Mouse (Mus musculus): Measurements from ENCODE around the gene Tnfsf11. TPM values are rescaled to one million over a fixed set of nuclear protein-coding genes. Genes with fewer than 3 reads are reported as not detected.

Gene Tnfsf11
- 1.4 and 2.0 TPM in 2 replicates for polyA plus RNA-seq (2015; fragmentation: Nextera tagmentation; extraction: Ambion mirVana)

DNA sequence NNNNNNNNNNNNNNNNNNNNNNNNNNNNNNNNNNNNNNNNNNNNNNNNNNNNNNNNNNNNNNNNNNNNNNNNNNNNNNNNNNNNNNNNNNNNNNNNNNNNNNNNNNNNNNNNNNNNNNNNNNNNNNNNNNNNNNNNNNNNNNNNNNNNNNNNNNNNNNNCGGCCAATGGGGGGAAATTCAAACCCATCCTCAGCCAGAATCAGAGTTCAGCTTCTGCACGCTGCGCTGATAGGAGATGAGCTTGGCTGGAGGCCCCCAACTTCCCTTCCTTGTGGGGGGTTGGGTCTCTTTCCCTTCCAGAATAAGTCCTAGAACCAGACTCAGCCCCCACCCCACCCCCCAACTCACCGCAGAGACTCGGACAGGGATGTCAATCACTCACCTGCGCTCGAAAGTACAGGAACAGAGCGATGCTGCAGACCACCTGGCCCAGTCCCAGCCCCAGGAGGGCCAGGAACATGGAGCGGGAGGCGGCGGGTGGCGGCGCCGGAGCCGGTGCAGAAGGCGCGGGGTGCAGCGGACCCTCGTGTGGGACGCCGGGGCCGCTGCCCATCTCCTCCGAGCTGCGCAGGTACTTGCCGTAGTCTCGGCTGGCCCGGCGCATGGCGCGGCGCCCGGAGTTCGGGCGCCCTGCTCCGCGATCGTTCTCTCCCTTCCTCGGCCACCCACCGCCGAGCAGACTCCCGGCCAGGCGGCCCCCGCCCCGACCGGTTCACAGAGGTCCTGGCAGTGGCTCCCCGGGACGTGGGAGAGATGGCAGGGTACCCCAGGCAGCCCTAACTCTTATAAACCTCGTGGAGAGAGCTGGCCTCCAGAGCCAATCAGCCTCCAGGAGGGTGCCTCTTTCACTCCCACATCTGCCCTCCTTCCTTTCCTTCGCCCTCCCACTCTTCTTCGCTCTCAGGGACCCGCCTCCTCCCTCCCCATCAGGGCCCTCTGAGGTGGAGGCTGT is at the start of gene Tnfsf11:
Gene Tnfsf11 (minus strand): TSS at position 758 of the 952 bp plus-strand sequence.
- peak; percentile 67 for ATAC-seq (ENCODE audit: insufficient number of reproducible peaks, insufficient read depth, low FRiP score, low TSS enrichment, low read depth)
- under 1% methylated on average over 47 of the region's 51 CpGs for WGBS
- peak within 1 kb of the TSS; percentile 95 for H3K4me2 ChIP-seq
- H3K27ac ChIP-seq: no peak within 1 kb of the TSS
- peaks cover 37% of the 10 kb centered on the region for H3K27me3 ChIP-seq
- no peaks in the 10 kb centered on the region for H3K36me3 ChIP-seq
- no peaks in the 10 kb centered on the region for H3K9me3 ChIP-seq
- H3K4me1 ChIP-seq: peaks cover 6% of the 10 kb centered on the region; the same call in 1 of the 2 replicates
- H3K4me3 ChIP-seq: peak within 1 kb of the TSS; percentile 56
- peak within 1 kb of the TSS; percentile 66 for H3K9ac ChIP-seq

DNA sequence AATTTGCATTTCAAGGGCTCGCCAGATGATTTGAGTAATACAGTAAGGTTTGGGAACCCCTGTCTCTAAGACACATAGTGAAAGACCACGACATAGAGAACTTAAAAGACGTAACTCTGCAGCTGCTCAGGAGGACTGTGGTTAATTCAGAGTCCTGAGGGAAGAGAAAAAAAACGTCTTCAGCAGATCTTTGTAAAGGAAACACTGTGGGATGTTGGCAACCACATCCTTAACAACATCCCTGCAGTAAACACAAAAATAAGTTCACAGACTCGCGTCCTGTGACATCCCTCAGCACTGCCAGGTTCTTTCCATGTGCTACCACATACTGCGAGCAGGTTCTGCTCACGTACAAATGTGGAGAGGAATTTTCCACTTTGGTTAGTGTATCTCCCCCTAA is 48.9 kb upstream of the Tnfsf11 start:
- Histone ChIP-seq H3K9me3 (no peaks in the 10 kb centered on the region), H3K9ac (0 out of 2 replicates have a peak overlapping the region, but pooled peaks have one; percentile 7), H3K36me3 (no peaks in the 10 kb centered on the region), H3K4me2 (no peak overlapping the region), H3K4me3 (no peak overlapping the region), H3K27ac (no peak overlapping the region), H3K4me1 (0 out of 2 replicates have a peak, but pooled peaks cover 4% of the 10 kb centered on the region), H3K27me3 (no peaks in the 10 kb centered on the region)
- WGBS: 51% methylated on average over 8 of the region's 8 CpGs
- no peak for ATAC-seq (ENCODE audit: insufficient number of reproducible peaks, insufficient read depth, low FRiP score, low TSS enrichment, low read depth)

DNA sequence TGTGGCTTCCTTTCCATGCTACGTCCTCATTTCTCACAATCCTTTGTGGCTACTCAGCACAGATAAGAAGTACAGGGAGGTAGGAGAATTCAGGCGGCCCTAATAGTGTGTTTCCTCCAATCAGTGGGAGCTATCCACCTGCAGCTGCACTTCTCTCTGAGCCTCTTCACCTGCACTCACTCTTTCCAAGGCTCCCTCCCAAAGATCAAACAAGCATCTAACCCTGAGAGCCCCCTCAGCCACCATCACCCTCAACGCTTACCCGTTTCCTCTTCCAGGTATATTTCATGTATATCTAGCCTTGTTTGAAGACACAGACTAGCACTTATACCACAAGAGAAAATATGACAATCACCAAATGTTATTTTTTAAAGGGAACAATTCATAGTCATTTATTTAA is 47.5 kb upstream of the Tnfsf11 start:
- Histone ChIP-seq H3K36me3 (no peaks in the 10 kb centered on the region), H3K4me2 (no peak overlapping the region), H3K4me3 (no peak overlapping the region), H3K27ac (no peak overlapping the region), H3K9me3 (no peaks in the 10 kb centered on the region), H3K4me1 (0 out of 2 replicates have a peak, but pooled peaks cover 4% of the 10 kb centered on the region), H3K9ac (no peak overlapping the region), H3K27me3 (no peaks in the 10 kb centered on the region)
- no peak for ATAC-seq (ENCODE audit: insufficient number of reproducible peaks, insufficient read depth, low FRiP score, low TSS enrichment, low read depth)
- WGBS: 73% methylated on average over 4 of the region's 4 CpGs

DNA sequence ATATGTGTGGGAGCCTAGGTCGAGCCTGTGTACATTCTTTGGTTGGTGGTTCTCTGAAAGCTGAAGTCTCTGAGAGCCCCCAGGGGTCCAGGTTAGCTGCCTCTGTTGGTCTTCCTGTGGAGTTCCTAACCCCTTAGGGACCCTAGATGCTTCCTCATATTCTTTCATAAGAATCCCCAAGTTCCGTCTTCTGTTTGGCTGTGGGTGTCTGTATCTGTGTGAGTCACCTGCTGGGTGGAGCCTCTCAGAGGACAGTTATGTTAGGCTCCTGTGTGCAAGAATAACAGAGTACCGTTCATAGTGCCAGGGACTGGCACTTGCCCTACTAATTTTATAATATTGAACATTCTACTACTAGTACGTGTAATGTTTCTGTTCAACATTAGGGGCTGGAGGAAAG is 45.0 kb upstream of the Tnfsf11 start:
- Histone ChIP-seq H3K9ac (no peak overlapping the region), H3K4me2 (no peak overlapping the region), H3K9me3 (no peaks in the 10 kb centered on the region), H3K36me3 (no peaks in the 10 kb centered on the region), H3K27me3 (no peaks in the 10 kb centered on the region), H3K4me1 (0 out of 2 replicates have a peak, but pooled peaks cover 4% of the 10 kb centered on the region), H3K4me3 (no peak overlapping the region), H3K27ac (no peak overlapping the region)
- ATAC-seq (ENCODE audit: insufficient number of reproducible peaks, insufficient read depth, low FRiP score, low TSS enrichment, low read depth): no peak
- WGBS: 74% methylated on average over 4 of the region's 4 CpGs

DNA sequence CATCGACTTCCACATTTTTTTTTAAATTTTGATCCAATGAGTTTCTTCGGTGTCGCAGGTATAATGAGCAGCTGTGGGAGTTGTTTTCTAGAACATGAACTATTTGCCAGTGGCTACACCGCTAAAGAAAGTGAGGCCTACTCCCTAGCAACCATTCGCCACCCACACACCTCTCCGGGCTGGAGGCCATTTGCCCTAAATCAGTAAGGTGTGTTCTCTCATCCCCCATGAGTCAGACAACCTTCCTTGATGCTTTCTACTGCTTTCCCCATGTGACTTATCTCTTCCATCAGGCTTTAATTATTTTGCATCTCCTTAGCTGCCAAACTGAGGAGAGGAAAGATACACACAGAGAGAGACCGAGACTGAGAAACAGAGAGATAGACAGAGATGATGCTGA is 43.7 kb upstream of the Tnfsf11 start:
- Histone ChIP-seq H3K36me3 (no peaks in the 10 kb centered on the region), H3K4me1 (0 out of 2 replicates have a peak, but pooled peaks cover 4% of the 10 kb centered on the region), H3K9me3 (no peaks in the 10 kb centered on the region), H3K9ac (no peak overlapping the region), H3K4me3 (no peak overlapping the region), H3K27ac (no peak overlapping the region), H3K4me2 (no peak overlapping the region), H3K27me3 (no peaks in the 10 kb centered on the region)
- 89% methylated on average over 7 of the region's 7 CpGs for WGBS
- ATAC-seq (ENCODE audit: insufficient number of reproducible peaks, insufficient read depth, low FRiP score, low TSS enrichment, low read depth): no peak

DNA sequence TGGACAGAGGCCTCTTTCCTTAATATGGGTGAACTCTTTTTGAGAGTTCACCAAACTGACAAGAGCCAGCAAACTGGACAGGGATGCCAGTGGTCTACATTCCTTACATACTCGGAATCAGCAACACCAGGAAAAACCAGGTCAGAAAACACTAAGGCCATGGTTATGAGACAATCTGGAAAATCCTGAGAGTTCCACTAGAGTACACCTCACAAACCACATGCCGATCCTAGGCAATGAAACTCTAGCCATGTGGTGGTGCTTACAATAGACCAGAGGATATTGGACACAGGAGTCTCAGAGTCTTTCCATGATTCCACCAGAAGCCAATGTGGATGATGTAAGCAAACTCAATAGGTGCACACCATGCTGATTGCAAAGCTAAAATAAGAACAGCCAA is 39.9 kb upstream of the Tnfsf11 start:
- WGBS: 85% methylated on average over 2 of the region's 2 CpGs
- no peak for ATAC-seq (ENCODE audit: insufficient number of reproducible peaks, insufficient read depth, low FRiP score, low TSS enrichment, low read depth)
- Histone ChIP-seq H3K4me2 (no peak overlapping the region), H3K9me3 (no peaks in the 10 kb centered on the region), H3K27ac (no peak overlapping the region), H3K36me3 (no peaks in the 10 kb centered on the region), H3K4me1 (no peaks in the 10 kb centered on the region), H3K4me3 (no peak overlapping the region), H3K9ac (no peak overlapping the region), H3K27me3 (no peaks in the 10 kb centered on the region)

DNA sequence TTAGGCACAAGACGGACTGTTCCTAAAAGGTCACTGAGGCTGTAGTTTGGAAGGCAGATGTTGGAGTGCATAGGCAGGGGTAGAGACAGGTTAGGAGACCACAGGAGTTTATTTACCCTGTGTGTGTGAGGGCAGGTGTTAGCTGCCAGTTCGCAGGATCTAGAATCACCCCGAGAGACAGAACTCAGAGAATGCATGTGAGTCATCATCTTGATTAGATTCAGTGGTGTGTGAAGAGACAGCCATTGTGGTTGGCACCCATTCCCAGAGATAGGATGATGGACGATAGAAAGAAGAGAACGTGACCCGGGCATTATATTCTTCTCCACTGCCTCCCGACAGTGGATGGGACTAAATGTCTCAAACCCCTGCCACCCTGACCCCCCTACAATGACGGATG is 35.2 kb upstream of the Tnfsf11 start:
- Histone ChIP-seq H3K4me3 (no peak overlapping the region), H3K36me3 (no peaks in the 10 kb centered on the region), H3K4me2 (no peak overlapping the region), H3K9me3 (no peaks in the 10 kb centered on the region), H3K4me1 (no peaks in the 10 kb centered on the region), H3K9ac (no peak overlapping the region), H3K27ac (no peak overlapping the region), H3K27me3 (no peaks in the 10 kb centered on the region)
- 79% methylated on average over 8 of the region's 8 CpGs for WGBS
- ATAC-seq (ENCODE audit: insufficient number of reproducible peaks, insufficient read depth, low FRiP score, low TSS enrichment, low read depth): no peak

DNA sequence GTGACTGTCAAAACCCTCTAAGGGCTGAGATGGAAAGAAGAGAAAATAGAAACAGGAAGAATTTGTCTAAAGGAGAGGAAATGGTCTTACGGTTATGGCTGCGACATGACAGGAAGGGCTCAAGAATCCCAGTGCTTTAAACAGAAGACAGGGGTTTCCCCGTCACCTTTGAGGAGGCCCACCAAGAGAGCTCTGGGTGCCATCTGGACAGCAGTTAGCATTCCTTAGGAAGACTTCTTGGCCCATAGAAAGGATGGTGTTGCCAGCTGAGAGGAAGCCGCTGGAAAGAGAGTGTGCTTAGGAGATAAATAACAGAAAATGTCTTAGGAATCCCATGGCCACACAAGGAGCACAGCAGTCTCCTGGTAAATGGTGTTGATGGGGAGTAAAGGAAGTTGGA is 34.3 kb upstream of the Tnfsf11 start:
- H3K4me1 ChIP-seq: no peaks in the 10 kb centered on the region
- no peaks in the 10 kb centered on the region for H3K27me3 ChIP-seq
- no peaks in the 10 kb centered on the region for H3K36me3 ChIP-seq
- WGBS: 86% methylated on average over 4 of the region's 4 CpGs
- no peak overlapping the region for H3K4me2 ChIP-seq
- no peak overlapping the region for H3K9ac ChIP-seq
- H3K4me3 ChIP-seq: no peak overlapping the region
- no peaks in the 10 kb centered on the region for H3K9me3 ChIP-seq
- no peak for ATAC-seq (ENCODE audit: insufficient number of reproducible peaks, insufficient read depth, low FRiP score, low TSS enrichment, low read depth)
- no peak overlapping the region for H3K27ac ChIP-seq

DNA sequence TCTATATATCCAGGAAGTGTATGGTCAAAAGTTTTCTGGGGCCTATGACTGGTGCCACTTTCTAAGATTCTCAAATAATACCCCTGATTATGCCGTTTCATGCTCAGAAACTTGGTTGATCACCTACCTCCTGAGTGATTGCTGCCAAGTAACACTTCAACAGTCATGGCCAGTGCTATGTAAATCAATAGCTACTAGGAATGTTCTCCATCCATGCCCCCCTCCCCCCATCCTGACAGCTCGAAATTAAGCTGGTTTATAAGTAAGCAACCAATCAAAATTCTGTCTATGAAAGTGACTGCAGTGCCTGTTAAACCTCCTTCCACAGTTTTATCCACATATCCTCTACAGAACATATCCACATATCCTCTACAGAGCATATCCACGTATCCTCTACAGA is 25.5 kb upstream of the Tnfsf11 start:
- H3K4me3 ChIP-seq: no peak overlapping the region
- H3K27ac ChIP-seq: no peak overlapping the region
- H3K4me2 ChIP-seq: no peak overlapping the region
- H3K9me3 ChIP-seq: no peaks in the 10 kb centered on the region
- no peak overlapping the region for H3K9ac ChIP-seq
- ATAC-seq (ENCODE audit: insufficient number of reproducible peaks, insufficient read depth, low FRiP score, low TSS enrichment, low read depth): no peak
- WGBS: 85% methylated on average over 3 of the region's 3 CpGs
- H3K27me3 ChIP-seq: no peaks in the 10 kb centered on the region
- H3K4me1 ChIP-seq: peaks cover 9% of the 10 kb centered on the region
- no peaks in the 10 kb centered on the region for H3K36me3 ChIP-seq

DNA sequence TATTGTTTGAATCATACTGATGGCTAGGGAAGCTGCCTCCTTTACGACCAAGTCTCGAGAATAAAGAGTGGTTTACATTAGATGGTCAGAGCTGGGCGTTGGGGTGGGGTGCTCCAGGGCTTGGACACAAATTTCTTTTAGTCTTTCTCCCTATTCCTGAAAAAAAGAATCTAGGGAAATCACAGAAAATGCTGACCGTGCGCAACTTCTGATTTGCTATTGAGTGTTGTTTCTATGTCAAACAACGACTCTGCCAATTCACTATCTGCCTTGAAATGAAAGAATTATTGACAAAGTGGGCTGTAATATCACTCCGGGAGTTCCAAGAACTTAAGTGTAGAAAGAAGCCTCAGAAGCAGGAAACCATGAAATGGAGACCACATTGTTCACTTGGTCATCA is 23.5 kb upstream of the Tnfsf11 start:
- Histone ChIP-seq H3K9me3 (no peaks in the 10 kb centered on the region), H3K36me3 (no peaks in the 10 kb centered on the region), H3K4me3 (no peak overlapping the region), H3K9ac (no peak overlapping the region), H3K4me2 (no peak overlapping the region), H3K4me1 (peaks cover 9% of the 10 kb centered on the region), H3K27ac (no peak overlapping the region), H3K27me3 (no peaks in the 10 kb centered on the region)
- no peak for ATAC-seq (ENCODE audit: insufficient number of reproducible peaks, insufficient read depth, low FRiP score, low TSS enrichment, low read depth)
- 79% methylated on average over 7 of the region's 7 CpGs for WGBS

DNA sequence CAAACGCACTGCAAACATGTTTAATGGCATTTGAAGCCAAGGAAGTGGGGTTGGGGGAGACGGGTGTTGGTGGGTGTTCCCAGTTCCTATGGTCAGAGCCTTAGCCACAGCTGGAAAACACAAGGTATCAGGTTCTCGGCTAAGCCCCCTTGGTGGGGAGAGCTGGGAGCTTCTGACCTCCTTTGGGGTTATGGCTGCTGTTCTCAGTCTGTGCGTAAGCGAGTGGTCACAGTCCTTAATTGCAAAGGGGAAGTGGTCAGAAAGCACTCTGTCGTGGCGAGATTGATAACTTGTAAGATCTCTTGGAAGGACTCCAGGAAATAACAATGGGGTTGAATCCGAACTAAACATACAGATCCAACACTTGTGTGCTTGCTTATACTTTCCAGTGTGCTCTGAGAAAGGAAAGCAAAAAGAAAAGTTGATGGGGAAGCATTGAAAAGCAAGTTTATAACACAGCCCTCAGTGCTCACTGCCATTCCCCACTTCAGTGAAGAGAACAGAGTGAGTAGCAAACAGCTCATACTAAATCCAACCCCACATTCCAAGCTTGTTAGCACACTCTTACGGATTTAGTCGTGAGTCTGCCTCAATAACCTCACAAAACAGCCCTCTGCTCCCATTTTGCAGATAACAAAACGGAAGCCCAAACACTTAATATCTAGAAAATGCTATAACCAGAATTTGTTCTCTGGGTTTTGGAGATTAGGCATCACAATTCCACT is 22.9 kb upstream of the Tnfsf11 start:
- no peaks in the 10 kb centered on the region for H3K9me3 ChIP-seq
- H3K4me1 ChIP-seq: peaks cover 9% of the 10 kb centered on the region
- WGBS: 39% methylated on average over 11 of the region's 11 CpGs
- peak overlapping the region; percentile 48; the same call in 1 of the 2 replicates for H3K27ac ChIP-seq
- H3K36me3 ChIP-seq: no peaks in the 10 kb centered on the region
- H3K27me3 ChIP-seq: no peaks in the 10 kb centered on the region
- no peak overlapping the region for H3K9ac ChIP-seq
- no peak for ATAC-seq (ENCODE audit: insufficient number of reproducible peaks, insufficient read depth, low FRiP score, low TSS enrichment, low read depth)
- H3K4me2 ChIP-seq: peak overlapping the region; percentile 9; the same call in 1 of the 2 replicates
- H3K4me3 ChIP-seq: no peak overlapping the region
